In genomic region chr13:118272904-118273303, GRCm38 (mm10) we compare ENCODE assay signal across 24 mouse cellular contexts.
DNase-seq lines count a peak whose midpoint lies in the region; ATAC-seq and TF ChIP-seq lines count a peak whose summit lies in the region.
"Had no signal": no experiment of that assay in that cellular context is flagged by ENCODE, and none has a peak within 500 bp of the region (broad histone marks: within the 10 kb centered on the region; RNA-seq: fewer than 3 reads in every experiment).

No protein-coding gene starts in this region.

- no peak for TF ChIP-seq CTCF in intestine, postnatal 0 days (IDR thresholded peaks at IDR 0.05; ENCODE audit: low read depth)
- no peak for TF ChIP-seq CTCF in stomach, postnatal 0 days (IDR thresholded peaks at IDR 0.05; ENCODE audit: low read depth)

- H3K4me2 ChIP-seq in intestine, embryonic 15.5 days (replicated peaks) = no peak overlapping the region
- no peak overlapping the region for H3K4me2 ChIP-seq in intestine, postnatal 0 days (replicated peaks; ENCODE audit: low read depth)
- H3K4me2 ChIP-seq in stomach, postnatal 0 days (replicated peaks; ENCODE audit: low read depth) = no peak overlapping the region
- H3K4me2 ChIP-seq: embryonic facial prominence, embryonic 13.5 days; embryonic facial prominence, embryonic 15.5 days; forebrain, embryonic 12.5 days; forebrain, embryonic 15.5 days had no signal

- peak; percentile 82 for ATAC-seq in intestine, embryonic 15.5 days
- 0 out of 2 replicates have a peak, but pooled peaks have one; percentile 33 for ATAC-seq in intestine, postnatal 0 days
- ATAC-seq in stomach, postnatal 0 days (ENCODE audit: low FRiP score, low TSS enrichment) = no peak
- ATAC-seq: activated CD4-positive, CD25-positive, alpha-beta regulatory T cell, adult 4 months; forebrain, embryonic 15.5 days; forebrain, postnatal 0 days; Patski had no signal

- H3K9me3 ChIP-seq in intestine, embryonic 15.5 days = no peaks in the 10 kb centered on the region
- no peaks in the 10 kb centered on the region for H3K9me3 ChIP-seq in intestine, postnatal 0 days (ENCODE audit: control insufficient read depth)
- H3K9me3 ChIP-seq in stomach, postnatal 0 days (ENCODE audit: control insufficient read depth, low read length) = no peaks in the 10 kb centered on the region
- H3K9me3 ChIP-seq: embryonic facial prominence, embryonic 13.5 days; embryonic facial prominence, embryonic 15.5 days; forebrain, embryonic 10.5 days; forebrain, embryonic 12.5 days; forebrain, embryonic 15.5 days had no signal

- no peaks in the 10 kb centered on the region for H3K4me1 ChIP-seq in intestine, embryonic 15.5 days (replicated peaks)
- no peaks in the 10 kb centered on the region for H3K4me1 ChIP-seq in intestine, postnatal 0 days (replicated peaks; ENCODE audit: control insufficient read depth, insufficient read depth, low read length)
- no peaks in the 10 kb centered on the region for H3K4me1 ChIP-seq in stomach, postnatal 0 days (replicated peaks; ENCODE audit: control insufficient read depth, insufficient read depth)
- H3K4me1 ChIP-seq: embryonic facial prominence, embryonic 13.5 days; embryonic facial prominence, embryonic 15.5 days; forebrain, embryonic 10.5 days; forebrain, embryonic 12.5 days; forebrain, embryonic 15.5 days had no signal

- no peaks in the 10 kb centered on the region for H3K36me3 ChIP-seq in intestine, embryonic 15.5 days
- H3K36me3 ChIP-seq in intestine, postnatal 0 days (ENCODE audit: control insufficient read depth, insufficient read depth) = no peaks in the 10 kb centered on the region
- H3K36me3 ChIP-seq in stomach, postnatal 0 days (ENCODE audit: control insufficient read depth, insufficient read depth, low read length) = no peaks in the 10 kb centered on the region
- H3K36me3 ChIP-seq: embryonic facial prominence, embryonic 13.5 days; embryonic facial prominence, embryonic 15.5 days; forebrain, embryonic 10.5 days; forebrain, embryonic 12.5 days; forebrain, embryonic 15.5 days had no signal

- 69% methylated on average over 4 of the region's 4 CpGs for WGBS in intestine, embryonic 15.5 days
- 40% methylated on average over 4 of the region's 4 CpGs for WGBS in intestine, postnatal 0 days
- 79% methylated on average over 4 of the region's 4 CpGs for WGBS in stomach, postnatal 0 days

- H3K27me3 ChIP-seq in intestine, embryonic 15.5 days (replicated peaks) = no peaks in the 10 kb centered on the region
- H3K27me3 ChIP-seq in intestine, postnatal 0 days (replicated peaks; ENCODE audit: control insufficient read depth, insufficient read depth, low read length) = no peaks in the 10 kb centered on the region
- no peaks in the 10 kb centered on the region for H3K27me3 ChIP-seq in stomach, postnatal 0 days (ENCODE audit: control insufficient read depth, insufficient read depth, low read length)
- H3K27me3 ChIP-seq: embryonic facial prominence, embryonic 13.5 days; embryonic facial prominence, embryonic 15.5 days; forebrain, embryonic 12.5 days; forebrain, embryonic 15.5 days had no signal

- no peak overlapping the region for H3K9ac ChIP-seq in intestine, embryonic 15.5 days
- no peak overlapping the region for H3K9ac ChIP-seq in intestine, postnatal 0 days (ENCODE audit: low read depth, low read length)
- no peak overlapping the region for H3K9ac ChIP-seq in stomach, postnatal 0 days (ENCODE audit: low read length)
- H3K9ac ChIP-seq: embryonic facial prominence, embryonic 13.5 days; embryonic facial prominence, embryonic 15.5 days; forebrain, embryonic 12.5 days; forebrain, embryonic 15.5 days; forebrain, postnatal 0 days had no signal

- peak; percentile 48 for DNase-seq in kidney, adult 9 months
- no peak for DNase-seq in kidney, adult 8-10 months
- DNase-seq in adrenal gland, adult 2 months = no peak
- DNase-seq in stomach, postnatal 0 days (ENCODE audit: low spot score) = no peak
- DNase-seq: adrenal gland, postnatal 10 days; adrenal gland, postnatal 25 days; cerebellum, adult 11 months; cerebellum, adult 18-20 months; cerebellum, adult 8-10 months; cerebellum, adult 9-11 months; cerebellum, postnatal 14 days; cerebellum, postnatal 36 days; embryo, embryonic 11 days; forebrain, postnatal 0 days had no signal

- no peak for TF ChIP-seq EP300 in stomach, postnatal 0 days (optimal IDR thresholded peaks at IDR 0.05)

- H3K27ac ChIP-seq in intestine, embryonic 15.5 days = no peak overlapping the region
- no peak overlapping the region for H3K27ac ChIP-seq in intestine, postnatal 0 days (ENCODE audit: low read depth, low read length)
- no peak overlapping the region for H3K27ac ChIP-seq in stomach, postnatal 0 days (replicated peaks)
- H3K27ac ChIP-seq: embryonic facial prominence, embryonic 13.5 days; embryonic facial prominence, embryonic 15.5 days; forebrain, embryonic 10.5 days; forebrain, embryonic 12.5 days; forebrain, embryonic 15.5 days had no signal

- H3K4me3 ChIP-seq in intestine, embryonic 15.5 days (replicated peaks) = no peak overlapping the region
- no peak overlapping the region for H3K4me3 ChIP-seq in intestine, postnatal 0 days (ENCODE audit: low read depth, low read length)
- no peak overlapping the region for H3K4me3 ChIP-seq in stomach, postnatal 0 days (ENCODE audit: low read depth, low read length)
- H3K4me3 ChIP-seq: embryonic facial prominence, embryonic 13.5 days; embryonic facial prominence, embryonic 15.5 days; erythroblast, embryonic 14.5 days; forebrain, embryonic 10.5 days; forebrain, embryonic 12.5 days; forebrain, embryonic 15.5 days had no signal
